Mouse (Mus musculus): ENCODE data around the gene Larp6. TPM values are rescaled to one million over a fixed set of nuclear protein-coding genes. Genes with fewer than 3 reads are reported as not detected.

Larp6 gene
- polyA plus RNA-seq (2015; fragmentation: Nextera tagmentation; extraction: Ambion mirVana): 3.5 and 3.6 TPM in 2 replicates

DNA sequence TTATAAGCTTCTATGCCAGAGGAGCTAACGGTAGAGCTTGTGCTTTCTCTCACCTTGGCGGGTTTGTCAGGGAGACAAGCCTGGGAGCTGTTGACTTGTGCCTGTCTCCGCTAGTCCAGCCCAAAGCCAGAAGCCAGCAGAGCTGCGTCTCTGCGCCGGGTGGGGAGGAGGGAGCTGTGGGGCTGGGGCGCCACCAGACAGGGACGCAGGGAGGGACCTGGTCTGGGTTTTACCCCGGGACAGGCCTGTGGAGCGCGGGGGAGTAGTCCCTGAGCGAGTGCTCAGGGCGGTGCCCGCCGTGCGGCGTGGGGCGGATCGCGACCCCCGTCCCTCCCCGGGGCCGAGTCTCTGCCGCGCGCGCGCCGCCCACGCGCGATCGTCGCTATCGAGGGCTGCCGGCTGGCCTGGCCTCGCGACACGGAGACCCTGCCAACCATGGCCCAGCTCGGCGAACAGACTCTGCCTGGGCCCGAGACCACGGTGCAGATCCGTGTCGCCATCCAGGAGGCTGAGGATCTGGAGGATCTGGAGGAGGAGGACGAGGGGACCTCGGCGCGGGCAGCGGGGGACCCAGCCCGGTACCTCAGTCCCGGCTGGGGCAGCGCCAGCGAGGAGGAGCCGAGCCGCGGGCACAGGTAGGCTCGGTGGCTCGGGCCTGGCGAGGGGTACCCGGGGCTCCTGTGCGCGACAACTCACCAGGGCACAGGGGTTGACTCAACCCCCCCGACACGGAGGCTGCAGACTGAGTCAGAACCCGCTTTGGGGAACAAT, at the start of gene Larp6:
Larp6 (plus strand) TSS at position 219 of the 771 bp plus-strand sequence.
- peak within 1 kb of the TSS; percentile 83 for H3K9ac ChIP-seq
- no peak within 1 kb of the TSS for H3K27ac ChIP-seq
- ATAC-seq: peak; percentile 61
- 0 out of 2 replicates have a peak, but pooled peaks cover 9% of the 10 kb centered on the region for H3K27me3 ChIP-seq
- peak within 1 kb of the TSS; percentile 60 for H3K4me3 ChIP-seq
- 1% methylated on average over 66 of the region's 66 CpGs for WGBS
- H3K4me1 ChIP-seq: peaks cover 14% of the 10 kb centered on the region
- no peaks in the 10 kb centered on the region for H3K36me3 ChIP-seq (ENCODE audit: poor library complexity, severe bottlenecking)
- H3K9me3 ChIP-seq (replicated peaks): no peaks in the 10 kb centered on the region
- H3K4me2 ChIP-seq: peak within 1 kb of the TSS; percentile 91

GRCm38 (mm10) chr9:60664385-60664784, 48.4 kb upstream of the Larp6 start:
- H3K4me3 ChIP-seq: no peak overlapping the region
- no peak overlapping the region for H3K9ac ChIP-seq
- no peaks in the 10 kb centered on the region for H3K27me3 ChIP-seq
- ATAC-seq: no peak
- peaks cover 57% of the 10 kb centered on the region for H3K36me3 ChIP-seq (ENCODE audit: poor library complexity, severe bottlenecking)
- H3K4me1 ChIP-seq: no peaks in the 10 kb centered on the region
- no peaks in the 10 kb centered on the region for H3K9me3 ChIP-seq (replicated peaks)
- no peak overlapping the region for H3K27ac ChIP-seq
- no peak overlapping the region for H3K4me2 ChIP-seq
- WGBS: 96% methylated on average over 12 of the region's 12 CpGs

- Histone ChIP-seq H3K27me3 (no peaks in the 10 kb centered on the region), H3K4me3 (no peak overlapping the region), H3K36me3 (ENCODE audit: poor library complexity, severe bottlenecking) (peaks cover 62% of the 10 kb centered on the region), H3K27ac (no peak overlapping the region), H3K4me1 (no peaks in the 10 kb centered on the region), H3K9ac (no peak overlapping the region), H3K4me2 (no peak overlapping the region), H3K9me3 (replicated peaks) (no peaks in the 10 kb centered on the region)
- 89% methylated on average over 5 of the region's 5 CpGs for WGBS
- no peak for ATAC-seq
Measured at GRCm38 (mm10) chr9:60664866-60665265, 47.9 kb upstream of the Larp6 start.

DNA sequence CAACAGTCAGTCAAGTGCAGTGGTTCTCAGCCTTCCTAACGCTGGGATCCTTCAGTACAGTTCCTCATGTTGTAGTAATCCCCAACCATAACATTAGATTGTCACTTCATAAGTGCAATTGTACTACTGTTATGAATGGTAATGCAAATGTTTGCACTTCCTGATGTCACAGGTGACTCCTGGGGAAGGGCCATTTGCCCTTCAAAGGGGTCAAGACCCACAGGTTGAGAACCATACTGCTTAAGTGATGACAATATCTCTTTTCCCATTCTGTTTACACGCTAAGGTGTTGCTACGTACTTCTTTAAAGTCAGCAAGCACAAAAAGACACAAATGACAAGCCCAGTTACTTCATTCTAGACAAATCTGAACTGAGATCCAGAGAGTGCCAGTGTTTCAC, 47.3 kb upstream of the Larp6 start:
- 92% methylated on average over 3 of the region's 3 CpGs for WGBS
- ATAC-seq: no peak
- Histone ChIP-seq H3K4me1 (no peaks in the 10 kb centered on the region), H3K27me3 (no peaks in the 10 kb centered on the region), H3K4me2 (no peak overlapping the region), H3K9ac (no peak overlapping the region), H3K27ac (no peak overlapping the region), H3K4me3 (no peak overlapping the region), H3K36me3 (ENCODE audit: poor library complexity, severe bottlenecking) (peaks cover 68% of the 10 kb centered on the region), H3K9me3 (replicated peaks) (no peaks in the 10 kb centered on the region)

DNA sequence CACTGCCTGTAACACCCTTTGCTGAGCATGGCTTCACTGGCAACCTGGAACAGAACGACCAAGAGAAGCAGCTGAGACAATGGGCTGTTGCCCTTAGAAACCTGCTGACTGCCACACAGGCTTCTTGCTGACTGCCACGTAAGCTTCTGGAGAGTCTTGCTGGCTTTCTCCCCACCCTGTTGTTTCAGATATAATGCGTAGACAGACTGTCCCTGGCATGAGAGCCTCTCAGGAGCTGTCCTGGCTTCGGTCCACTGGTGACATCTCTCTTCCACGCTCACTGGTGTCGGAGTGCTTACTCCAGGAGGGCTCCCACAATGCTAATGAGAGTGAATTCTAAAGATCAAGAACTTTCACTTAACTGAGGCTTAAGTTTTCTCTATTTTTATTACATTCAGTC, 43.9 kb upstream of the Larp6 start:
- no peak for ATAC-seq
- WGBS: 83% methylated on average over 6 of the region's 6 CpGs
- no peak overlapping the region for H3K4me3 ChIP-seq
- H3K4me2 ChIP-seq: no peak overlapping the region
- H3K27ac ChIP-seq: no peak overlapping the region
- no peaks in the 10 kb centered on the region for H3K27me3 ChIP-seq
- no peak overlapping the region for H3K9ac ChIP-seq
- peaks cover 85% of the 10 kb centered on the region for H3K36me3 ChIP-seq (ENCODE audit: poor library complexity, severe bottlenecking)
- H3K4me1 ChIP-seq: no peaks in the 10 kb centered on the region
- no peaks in the 10 kb centered on the region for H3K9me3 ChIP-seq (replicated peaks)

DNA sequence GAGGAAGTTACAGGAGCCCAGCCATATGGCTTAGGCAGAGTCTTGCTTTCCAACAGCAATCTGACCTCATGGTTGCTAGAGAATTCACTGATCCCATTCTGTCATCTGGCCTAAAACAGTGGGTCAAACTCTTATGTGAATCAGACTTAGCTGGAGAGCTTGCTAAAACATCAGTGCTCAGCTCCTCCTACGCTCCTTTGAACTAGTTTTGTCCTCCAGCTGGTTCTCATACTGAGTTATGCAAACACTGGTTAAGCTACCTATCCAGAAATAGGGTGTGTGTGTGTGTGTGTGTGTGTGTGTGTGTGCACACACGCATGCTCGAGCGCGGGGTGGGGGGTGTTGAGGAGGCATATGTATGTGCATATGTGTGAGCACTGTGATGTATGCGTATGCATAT, 40.2 kb upstream of the Larp6 start:
- 93% methylated on average over 6 of the region's 6 CpGs for WGBS
- no peaks in the 10 kb centered on the region for H3K4me1 ChIP-seq
- no peak for ATAC-seq
- no peaks in the 10 kb centered on the region for H3K9me3 ChIP-seq (replicated peaks)
- H3K4me3 ChIP-seq: no peak overlapping the region
- no peak overlapping the region for H3K9ac ChIP-seq
- H3K36me3 ChIP-seq (ENCODE audit: poor library complexity, severe bottlenecking): peaks cover 81% of the 10 kb centered on the region
- H3K27ac ChIP-seq: no peak overlapping the region
- H3K4me2 ChIP-seq: no peak overlapping the region
- H3K27me3 ChIP-seq: no peaks in the 10 kb centered on the region

- no peak for ATAC-seq
Measured at GRCm38 (mm10) chr9:60674780-60675179, 38.0 kb upstream of the Larp6 start.

GRCm38 (mm10) chr9:60676429-60676828, 36.4 kb upstream of the Larp6 start:
- Histone ChIP-seq H3K4me3 (no peak overlapping the region), H3K4me2 (no peak overlapping the region), H3K9ac (no peak overlapping the region), H3K27me3 (no peaks in the 10 kb centered on the region), H3K36me3 (ENCODE audit: poor library complexity, severe bottlenecking) (peaks cover 82% of the 10 kb centered on the region), H3K9me3 (replicated peaks) (no peaks in the 10 kb centered on the region), H3K4me1 (no peaks in the 10 kb centered on the region), H3K27ac (no peak overlapping the region)
- ATAC-seq: no peak
- WGBS: 97% methylated on average over 4 of the region's 4 CpGs

More at GRCm38 (mm10) chr9:60674780-60675179, 38.0 kb upstream of the Larp6 start:
- Histone ChIP-seq H3K36me3 (ENCODE audit: poor library complexity, severe bottlenecking) (peaks cover 85% of the 10 kb centered on the region), H3K4me2 (no peak overlapping the region), H3K9me3 (replicated peaks) (no peaks in the 10 kb centered on the region), H3K27me3 (no peaks in the 10 kb centered on the region), H3K27ac (no peak overlapping the region), H3K4me3 (no peak overlapping the region), H3K9ac (no peak overlapping the region), H3K4me1 (no peaks in the 10 kb centered on the region)

GRCm38 (mm10) chr9:60678913-60679312, 33.9 kb upstream of the Larp6 start:
- no peaks in the 10 kb centered on the region for H3K27me3 ChIP-seq
- no peak overlapping the region for H3K27ac ChIP-seq
- no peak overlapping the region for H3K9ac ChIP-seq
- no peak for ATAC-seq
- H3K4me2 ChIP-seq: no peak overlapping the region
- no peaks in the 10 kb centered on the region for H3K4me1 ChIP-seq
- H3K9me3 ChIP-seq (replicated peaks): no peaks in the 10 kb centered on the region
- 91% methylated on average over 5 of the region's 5 CpGs for WGBS
- peaks cover 83% of the 10 kb centered on the region for H3K36me3 ChIP-seq (ENCODE audit: poor library complexity, severe bottlenecking)
- H3K4me3 ChIP-seq: no peak overlapping the region

DNA sequence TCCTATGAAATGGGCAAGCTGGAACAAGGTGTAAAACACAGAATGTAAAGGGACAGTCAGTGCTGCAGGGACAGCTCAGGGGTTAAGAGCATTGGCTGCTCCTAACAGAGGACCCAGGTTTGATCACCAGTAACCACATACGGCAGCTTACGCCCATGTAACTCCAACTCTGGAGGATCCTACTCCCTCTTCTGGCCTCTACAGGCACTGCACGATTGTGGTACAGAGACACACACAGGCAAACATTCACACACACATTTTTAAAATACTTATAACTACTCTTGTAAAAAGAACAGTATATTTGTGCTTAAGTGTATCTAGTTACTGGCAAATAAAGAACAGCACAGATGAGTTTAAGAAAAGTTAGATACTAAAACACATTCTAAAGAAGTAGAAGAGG, 31.8 kb upstream of the Larp6 start:
- WGBS: 87% methylated on average over 3 of the region's 3 CpGs
- H3K27me3 ChIP-seq: no peaks in the 10 kb centered on the region
- H3K9me3 ChIP-seq (replicated peaks): no peaks in the 10 kb centered on the region

DNA sequence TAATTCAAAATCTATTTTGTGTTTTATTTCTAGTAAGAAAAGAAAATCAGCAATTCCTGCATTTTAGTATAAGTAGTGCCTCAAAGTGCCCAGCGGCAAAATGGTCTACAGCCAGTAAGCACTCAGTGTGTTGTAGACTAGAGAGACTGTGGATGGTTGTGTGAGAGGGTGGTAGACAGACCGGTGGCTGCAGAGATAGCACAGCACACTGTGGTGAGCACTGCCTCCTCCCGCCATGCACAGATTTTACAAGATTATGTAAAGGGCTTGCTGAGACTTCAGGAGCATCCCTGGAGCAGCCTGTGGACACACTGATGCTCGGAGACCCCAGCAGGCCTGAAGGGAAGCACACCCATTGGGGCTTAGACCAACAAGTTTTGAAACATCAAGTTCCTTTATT, 30.0 kb upstream of the Larp6 start:
- Histone ChIP-seq H3K36me3 (ENCODE audit: poor library complexity, severe bottlenecking) (peaks cover 65% of the 10 kb centered on the region), H3K4me3 (no peak overlapping the region), H3K4me1 (peaks cover 10% of the 10 kb centered on the region), H3K27ac (no peak overlapping the region), H3K9me3 (replicated peaks) (no peaks in the 10 kb centered on the region), H3K9ac (no peak overlapping the region), H3K4me2 (no peak overlapping the region), H3K27me3 (no peaks in the 10 kb centered on the region)
- whole genome bisulfite sequencing: 97% methylated on average over 4 of the region's 4 CpGs
- ATAC-seq: no peak

More for the DNA sequence above, 31.8 kb upstream of the Larp6 start:
- Histone ChIP-seq H3K4me1 (peaks cover 5% of the 10 kb centered on the region), H3K4me3 (no peak overlapping the region), H3K4me2 (no peak overlapping the region), H3K36me3 (ENCODE audit: poor library complexity, severe bottlenecking) (peaks cover 82% of the 10 kb centered on the region), H3K9ac (no peak overlapping the region), H3K27ac (no peak overlapping the region)
- no peak for ATAC-seq

GRCm38 (mm10) chr9:60687415-60687814, 25.4 kb upstream of the Larp6 start:
- WGBS: 1% methylated on average over 7 of the region's 7 CpGs
- peak overlapping the region; percentile 72 for H3K9ac ChIP-seq
- peaks cover 21% of the 10 kb centered on the region for H3K36me3 ChIP-seq (ENCODE audit: poor library complexity, severe bottlenecking)
- no peaks in the 10 kb centered on the region for H3K27me3 ChIP-seq
- H3K4me1 ChIP-seq: peaks cover 16% of the 10 kb centered on the region
- H3K27ac ChIP-seq: peak overlapping the region; percentile 98
- H3K4me2 ChIP-seq: peak overlapping the region; percentile 60
- ATAC-seq: peak; percentile 70
- H3K4me3 ChIP-seq: peak overlapping the region; percentile 66
- H3K9me3 ChIP-seq (replicated peaks): no peaks in the 10 kb centered on the region

DNA sequence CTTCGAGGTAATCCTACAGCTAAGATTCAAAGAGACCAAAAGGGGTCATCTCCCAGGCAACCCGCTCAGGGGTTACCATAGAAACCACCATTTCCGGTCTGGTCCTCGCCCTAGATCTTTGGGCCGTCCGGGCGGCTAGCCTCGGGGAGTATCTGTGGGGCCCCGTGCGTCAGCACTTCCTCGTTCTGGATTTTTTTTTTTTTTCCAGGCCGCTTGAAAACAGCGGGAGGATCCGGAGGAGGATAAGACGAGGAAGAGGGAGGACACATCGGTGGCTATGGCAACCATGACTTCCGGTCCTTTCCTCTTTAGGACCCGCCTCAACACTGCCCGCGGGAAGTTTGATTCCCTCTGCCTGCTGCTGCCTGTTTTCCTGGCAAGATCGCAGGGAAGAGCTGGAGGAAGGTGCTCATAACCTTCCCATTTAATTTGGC, 24.9 kb upstream of the Larp6 start, which contains the start of gene Lrrc49:
Lrrc49 (minus strand) TSS at position 268 of the 434 bp plus-strand sequence.
- peaks cover 16% of the 10 kb centered on the region for H3K4me1 ChIP-seq
- H3K4me3 ChIP-seq: peak within 1 kb of the TSS; percentile 66
- WGBS: under 1% methylated on average over 21 of the region's 21 CpGs
- no peaks in the 10 kb centered on the region for H3K27me3 ChIP-seq
- H3K27ac ChIP-seq: peak within 1 kb of the TSS; percentile 98
- peak within 1 kb of the TSS; percentile 60 for H3K4me2 ChIP-seq
- ATAC-seq: peak; percentile 96
- peak within 1 kb of the TSS; percentile 72 for H3K9ac ChIP-seq
- peaks cover 16% of the 10 kb centered on the region for H3K36me3 ChIP-seq (ENCODE audit: poor library complexity, severe bottlenecking)
- no peaks in the 10 kb centered on the region for H3K9me3 ChIP-seq (replicated peaks)
